Mouse (Mus musculus): ENCODE results near the gene Nos1ap. TPM values are rescaled to one million over a fixed set of nuclear protein-coding genes. Genes with fewer than 3 reads are reported as not detected.

Nos1ap gene
- polyA plus RNA-seq, 1 experiment = 3.5 TPM

DNA sequence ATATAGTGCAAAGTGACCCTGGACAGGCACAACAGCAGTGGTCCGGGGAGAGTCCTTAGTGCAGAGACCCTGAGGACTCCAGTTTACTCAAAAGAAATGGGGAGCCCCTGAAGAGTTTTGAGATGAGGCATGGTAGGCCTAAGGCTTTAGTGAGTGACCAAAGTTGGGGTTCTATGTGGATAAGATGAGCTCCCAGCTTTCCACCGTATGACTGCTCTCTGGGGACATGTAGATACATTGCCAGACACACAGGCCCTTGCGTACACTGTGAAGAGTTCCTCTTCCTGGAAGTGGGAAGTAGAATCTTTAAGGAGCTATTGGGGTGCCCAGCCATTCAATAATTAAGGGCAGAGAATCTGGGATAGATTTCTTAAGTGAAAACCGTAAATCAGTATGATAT lies 90.2 kb downstream of the Nos1ap start:
- H3K4me1 ChIP-seq (ENCODE audit: control insufficient read depth, insufficient read depth, low read length) = no peaks in the 10 kb centered on the region
- no peak overlapping the region for H3K27ac ChIP-seq (ENCODE audit: insufficient read depth, low read length)
- TF ChIP-seq POLR2A (IDR thresholded peaks at IDR 0.05; ENCODE audit: low read depth, low read length) (no peak), CTCF (IDR thresholded peaks at IDR 0.05; ENCODE audit: borderline replicate concordance, insufficient read depth, low read length) (no peak)
- no peak overlapping the region for H3K4me3 ChIP-seq (ENCODE audit: insufficient read depth, low read length)

DNA sequence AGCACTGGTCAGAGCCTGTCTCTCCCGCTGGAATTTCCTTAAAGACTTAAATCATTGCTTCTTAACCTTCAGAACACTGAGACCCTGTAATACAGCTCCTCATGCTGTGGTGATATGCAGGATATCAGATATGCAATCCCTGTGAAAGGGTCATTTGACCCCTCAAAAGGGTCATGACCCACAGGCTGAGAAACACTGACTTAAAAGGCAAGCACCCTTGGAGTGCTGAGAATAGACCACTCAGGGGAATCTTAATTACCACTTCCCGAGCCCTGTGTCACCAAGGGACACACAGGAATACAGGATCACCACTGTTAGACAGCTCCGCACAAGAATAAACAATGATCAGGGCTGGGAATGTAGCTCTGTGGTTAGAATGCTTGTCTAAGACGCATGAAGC lies 91.0 kb downstream of the Nos1ap start:
- no peak overlapping the region for H3K27ac ChIP-seq (ENCODE audit: insufficient read depth, low read length)
- no peak overlapping the region for H3K4me3 ChIP-seq (ENCODE audit: insufficient read depth, low read length)
- no peak for TF ChIP-seq POLR2A (IDR thresholded peaks at IDR 0.05; ENCODE audit: low read depth, low read length)
- no peak for TF ChIP-seq CTCF (IDR thresholded peaks at IDR 0.05; ENCODE audit: borderline replicate concordance, insufficient read depth, low read length)
- no peaks in the 10 kb centered on the region for H3K4me1 ChIP-seq (ENCODE audit: control insufficient read depth, insufficient read depth, low read length)

DNA sequence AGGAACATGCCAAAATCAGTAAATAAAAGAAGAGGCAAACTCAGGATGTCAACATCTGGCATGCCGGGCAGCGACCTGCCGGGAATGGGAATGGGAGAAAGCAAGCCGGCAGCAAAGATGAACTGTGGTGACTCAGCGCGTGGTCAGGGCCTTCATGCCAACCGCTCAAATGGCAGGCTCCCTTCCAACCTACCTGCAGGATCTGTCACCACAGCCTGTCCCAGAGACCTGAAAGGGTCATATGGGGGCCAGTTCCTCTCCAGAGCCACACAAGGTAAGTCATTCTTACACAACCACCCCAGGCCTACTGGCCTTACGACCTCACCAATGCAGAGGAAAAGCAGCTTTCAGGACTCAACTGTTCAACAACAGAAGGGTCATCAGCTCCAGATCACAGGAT lies 93.4 kb downstream of the Nos1ap start:
- TF ChIP-seq POLR2A (IDR thresholded peaks at IDR 0.05; ENCODE audit: low read depth, low read length) (no peak), CTCF (IDR thresholded peaks at IDR 0.05; ENCODE audit: borderline replicate concordance, insufficient read depth, low read length) (no peak)
- Histone ChIP-seq H3K4me1 (ENCODE audit: control insufficient read depth, insufficient read depth, low read length) (no peaks in the 10 kb centered on the region), H3K27ac (ENCODE audit: insufficient read depth, low read length) (no peak overlapping the region), H3K4me3 (ENCODE audit: insufficient read depth, low read length) (no peak overlapping the region)

DNA sequence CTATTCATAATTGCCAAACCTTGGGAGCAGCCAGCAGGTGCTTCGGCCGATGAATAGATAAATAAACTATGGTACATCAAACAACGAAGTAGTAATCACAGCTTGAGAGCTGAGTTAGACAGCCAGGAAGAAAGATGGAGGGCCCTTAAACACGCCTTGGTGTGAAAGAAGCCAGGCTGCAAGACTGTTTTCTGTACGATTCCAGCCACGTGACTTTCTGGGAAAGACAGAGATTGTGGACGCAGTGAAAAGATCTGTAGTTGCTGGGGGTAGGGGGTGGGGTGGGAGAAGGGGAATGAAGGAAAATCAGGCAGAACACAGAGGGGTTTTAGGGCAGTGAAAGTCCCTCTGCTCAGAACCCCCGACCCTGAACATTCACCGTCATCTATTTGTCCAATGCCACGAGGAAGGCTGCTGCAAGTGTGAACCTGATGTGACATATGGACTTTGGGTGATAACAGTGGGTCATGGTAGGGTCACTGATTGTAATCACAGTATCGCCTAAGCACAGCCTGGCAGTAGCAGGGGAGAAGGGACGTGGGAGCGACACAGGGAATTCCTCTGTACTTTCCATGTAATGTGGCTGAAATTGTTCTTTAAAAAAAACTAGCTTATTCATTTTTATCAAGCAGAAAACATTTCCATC lies 94.0 kb downstream of the Nos1ap start:
- no peak overlapping the region for H3K27ac ChIP-seq (ENCODE audit: insufficient read depth, low read length)
- TF ChIP-seq CTCF (IDR thresholded peaks at IDR 0.05; ENCODE audit: borderline replicate concordance, insufficient read depth, low read length) (no peak), POLR2A (IDR thresholded peaks at IDR 0.05; ENCODE audit: low read depth, low read length) (no peak)
- no peaks in the 10 kb centered on the region for H3K4me1 ChIP-seq (ENCODE audit: control insufficient read depth, insufficient read depth, low read length)
- no peak overlapping the region for H3K4me3 ChIP-seq (ENCODE audit: insufficient read depth, low read length)

DNA sequence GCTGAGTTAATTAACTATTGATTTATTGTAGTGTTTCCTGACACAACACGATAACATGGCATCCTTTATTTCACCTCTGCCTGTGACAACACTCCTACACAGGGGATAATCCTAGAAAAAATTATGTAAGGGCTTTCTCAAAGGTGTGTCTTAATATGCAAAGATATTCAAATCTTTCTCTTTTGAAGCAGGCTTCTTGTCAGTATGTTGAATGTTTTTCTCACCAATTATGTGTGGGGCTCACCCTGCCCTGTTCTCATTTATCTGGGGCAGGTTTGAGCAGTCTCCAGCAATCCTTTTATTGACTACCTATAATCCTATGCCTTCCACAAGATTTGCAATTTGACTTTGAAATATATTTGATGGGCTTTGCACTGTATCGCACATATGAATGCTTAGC lies 97.1 kb downstream of the Nos1ap start:
- no peak overlapping the region for H3K4me3 ChIP-seq (ENCODE audit: insufficient read depth, low read length)
- no peak overlapping the region for H3K27ac ChIP-seq (ENCODE audit: insufficient read depth, low read length)
- H3K4me1 ChIP-seq (ENCODE audit: control insufficient read depth, insufficient read depth, low read length) = no peaks in the 10 kb centered on the region
- TF ChIP-seq POLR2A (IDR thresholded peaks at IDR 0.05; ENCODE audit: low read depth, low read length) = no peak
- TF ChIP-seq CTCF (IDR thresholded peaks at IDR 0.05; ENCODE audit: borderline replicate concordance, insufficient read depth, low read length) = no peak

DNA sequence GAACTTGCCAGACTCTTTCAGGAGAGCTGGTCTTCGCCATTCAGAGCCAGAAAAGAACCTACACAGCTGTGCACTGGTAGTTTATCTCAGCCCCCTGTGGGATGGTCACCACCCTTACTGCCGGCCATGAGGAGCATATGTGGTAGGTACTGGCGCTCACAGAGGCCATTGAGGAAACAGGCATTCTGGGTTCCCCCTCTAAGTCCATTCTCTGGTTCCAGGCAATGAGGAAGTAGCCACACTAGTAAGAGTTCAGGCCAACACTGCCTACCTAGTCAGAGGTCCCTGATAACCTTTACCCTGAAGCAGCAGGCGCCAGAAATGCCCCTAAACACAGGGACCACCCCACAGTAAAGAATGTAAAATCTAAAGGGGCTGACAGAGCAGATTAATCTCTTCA lies 97.6 kb downstream of the Nos1ap start:
- Histone ChIP-seq H3K4me1 (ENCODE audit: control insufficient read depth, insufficient read depth, low read length) (no peaks in the 10 kb centered on the region), H3K27ac (ENCODE audit: insufficient read depth, low read length) (no peak overlapping the region), H3K4me3 (ENCODE audit: insufficient read depth, low read length) (no peak overlapping the region)
- TF ChIP-seq CTCF (IDR thresholded peaks at IDR 0.05; ENCODE audit: borderline replicate concordance, insufficient read depth, low read length) (no peak), POLR2A (IDR thresholded peaks at IDR 0.05; ENCODE audit: low read depth, low read length) (no peak)

DNA sequence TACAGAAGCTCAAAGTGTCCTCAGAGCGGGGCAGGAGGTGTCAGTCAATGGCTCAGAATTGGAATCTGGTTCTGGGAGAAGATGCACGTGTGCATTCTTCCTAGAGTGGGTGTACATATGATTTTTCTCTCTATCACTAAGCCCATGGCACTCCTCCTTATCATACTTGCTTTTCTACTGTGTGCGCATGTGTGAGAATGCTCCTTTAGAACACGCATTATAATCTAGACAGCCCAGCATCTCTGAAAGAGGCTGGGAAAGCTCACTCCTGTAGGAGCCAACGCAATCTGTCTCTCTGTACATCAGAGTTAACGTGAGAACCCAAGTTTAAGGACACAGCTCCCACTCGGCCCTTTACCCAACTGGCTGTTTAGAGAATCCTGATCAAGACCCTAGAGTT lies 99.7 kb downstream of the Nos1ap start:
- TF ChIP-seq CTCF (IDR thresholded peaks at IDR 0.05; ENCODE audit: borderline replicate concordance, insufficient read depth, low read length) (no peak), POLR2A (IDR thresholded peaks at IDR 0.05; ENCODE audit: low read depth, low read length) (no peak)
- Histone ChIP-seq H3K27ac (ENCODE audit: insufficient read depth, low read length) (no peak overlapping the region), H3K4me1 (ENCODE audit: control insufficient read depth, insufficient read depth, low read length) (peaks cover 4% of the 10 kb centered on the region), H3K4me3 (ENCODE audit: insufficient read depth, low read length) (no peak overlapping the region)

DNA sequence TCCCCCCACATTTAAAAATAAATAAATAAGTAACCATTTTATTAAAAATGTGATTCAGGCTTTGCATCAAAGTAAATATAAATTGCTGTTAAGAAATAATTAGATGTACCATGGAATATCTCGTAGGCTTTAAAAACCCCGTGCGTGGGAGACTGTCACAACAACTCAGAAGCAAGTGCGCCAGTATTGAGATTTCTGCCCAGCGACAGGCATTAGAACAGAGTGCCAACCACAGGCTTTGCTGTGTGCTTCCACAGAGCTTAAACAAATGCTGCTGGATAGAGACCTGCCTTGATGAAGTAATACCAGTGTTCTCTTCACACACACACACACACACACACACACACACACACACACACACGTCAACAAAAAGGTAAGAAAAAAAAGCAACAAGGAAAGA lies 100.2 kb downstream of the Nos1ap start:
- H3K27ac ChIP-seq (ENCODE audit: insufficient read depth, low read length) = no peak overlapping the region
- TF ChIP-seq POLR2A (IDR thresholded peaks at IDR 0.05; ENCODE audit: low read depth, low read length) = no peak
- H3K4me3 ChIP-seq (ENCODE audit: insufficient read depth, low read length) = no peak overlapping the region
- peaks cover 6% of the 10 kb centered on the region for H3K4me1 ChIP-seq (ENCODE audit: control insufficient read depth, insufficient read depth, low read length)

DNA sequence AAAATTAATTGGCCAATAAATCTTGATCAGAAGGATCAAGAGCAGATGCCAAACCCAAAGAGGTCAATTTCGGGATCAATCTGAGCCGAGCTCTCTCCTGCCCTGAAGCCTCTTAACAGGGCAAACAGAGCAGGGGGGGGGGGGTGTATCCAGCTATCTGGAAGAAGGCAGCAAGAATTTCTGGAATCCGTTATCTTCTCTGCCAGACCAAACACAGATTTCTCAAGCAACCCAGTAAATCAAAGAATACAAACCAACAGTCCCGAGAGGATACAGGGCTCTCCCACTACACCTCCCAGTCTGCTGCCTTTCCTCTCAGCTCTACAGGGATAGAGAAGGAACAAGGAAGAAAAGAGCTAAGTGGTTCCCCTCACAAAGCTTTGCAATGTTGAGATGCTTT lies 104.5 kb downstream of the Nos1ap start:
- no peak overlapping the region for H3K4me3 ChIP-seq (ENCODE audit: insufficient read depth, low read length)
- H3K4me1 ChIP-seq (ENCODE audit: control insufficient read depth, insufficient read depth, low read length) = peaks cover 7% of the 10 kb centered on the region

DNA sequence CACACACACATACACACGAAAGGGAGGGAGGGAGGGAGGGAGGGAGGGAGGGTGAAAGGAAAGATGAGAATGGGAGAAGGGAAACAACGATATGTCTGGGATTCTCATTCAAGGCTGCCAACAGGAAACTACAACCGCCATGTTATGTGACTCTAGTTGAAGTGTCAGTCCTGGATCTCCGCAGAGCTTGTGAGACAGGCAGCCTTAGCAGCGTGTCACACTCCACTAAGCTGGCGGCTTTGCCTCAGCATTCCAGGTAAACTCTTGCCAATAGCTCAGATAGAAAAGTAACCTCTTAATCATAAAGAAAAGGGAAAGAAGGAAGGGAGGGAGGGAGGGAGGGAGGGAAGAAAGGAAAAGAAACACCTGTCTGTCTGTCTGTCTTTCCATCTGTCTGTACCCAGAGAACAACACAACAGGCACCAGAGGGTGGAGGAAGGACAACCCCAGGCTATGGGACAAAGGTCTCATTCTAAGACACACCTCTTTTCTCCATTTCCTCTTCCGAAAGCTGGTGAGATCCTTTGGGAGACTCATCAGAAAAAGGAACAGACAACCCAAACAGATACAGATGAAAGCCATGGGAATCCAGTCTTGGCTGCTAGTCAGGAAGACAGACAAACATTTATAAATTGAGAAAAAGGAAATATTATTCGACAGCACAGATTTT lies 107.3 kb downstream of the Nos1ap start:
- Histone ChIP-seq H3K4me1 (ENCODE audit: control insufficient read depth, insufficient read depth, low read length) (peaks cover 7% of the 10 kb centered on the region), H3K27ac (ENCODE audit: insufficient read depth, low read length) (no peak overlapping the region), H3K4me3 (ENCODE audit: insufficient read depth, low read length) (no peak overlapping the region)
- TF ChIP-seq POLR2A (IDR thresholded peaks at IDR 0.05; ENCODE audit: low read depth, low read length) (no peak), CTCF (IDR thresholded peaks at IDR 0.05; ENCODE audit: borderline replicate concordance, insufficient read depth, low read length) (no peak)

More for the DNA sequence above, 104.5 kb downstream of the Nos1ap start:
- no peak overlapping the region for H3K27ac ChIP-seq (ENCODE audit: insufficient read depth, low read length)
- TF ChIP-seq CTCF (IDR thresholded peaks at IDR 0.05; ENCODE audit: borderline replicate concordance, insufficient read depth, low read length) (no peak), POLR2A (IDR thresholded peaks at IDR 0.05; ENCODE audit: low read depth, low read length) (no peak)

Data from embryonic fibroblast, embryonic 13.5 days (primary cell).